Mouse (Mus musculus) spleen, adult 2 months (tissue): ENCODE results near the gene Rxrb.
"Not testable (repeated sequence)": the region's sequence is repeated elsewhere in the genome, so short reads cannot be mapped to it uniquely, and the experiment has no call there.

ENCODE experiments used
- CTCF ChIP-seq: fragments of 200-500 bp; IDR thresholded peaks from 2 replicates; pipeline ENCODE4 v1.5.1; 2011; ENCODE audit warnings: mild to moderate bottlenecking, inconsistent platforms; ENCODE audit not compliant: insufficient read depth, insufficient read length, insufficient replicate concordance; ENCODE audit errors: extremely low read depth
- POLR2A ChIP-seq: fragments of 200-500 bp; IDR thresholded peaks from 2 replicates; pipeline ENCODE4 v1.6.1; 2011; ENCODE audit warnings: low read depth, low read length, inconsistent platforms

- not testable (repeated sequence) for TF ChIP-seq CTCF, POLR2A
These were observed 32.9 kb upstream of the Rxrb start for GRCm38 (mm10) chr17:33998697-33999096.
